Mouse (Mus musculus): ENCODE data around the gene Itgb4. TPM values are rescaled to one million over a fixed set of nuclear protein-coding genes. Genes with fewer than 3 reads are reported as not detected.

Gene Itgb4
- polyA plus RNA-seq, 1 experiment from 2014 or later: 0.82 TPM

DNA sequence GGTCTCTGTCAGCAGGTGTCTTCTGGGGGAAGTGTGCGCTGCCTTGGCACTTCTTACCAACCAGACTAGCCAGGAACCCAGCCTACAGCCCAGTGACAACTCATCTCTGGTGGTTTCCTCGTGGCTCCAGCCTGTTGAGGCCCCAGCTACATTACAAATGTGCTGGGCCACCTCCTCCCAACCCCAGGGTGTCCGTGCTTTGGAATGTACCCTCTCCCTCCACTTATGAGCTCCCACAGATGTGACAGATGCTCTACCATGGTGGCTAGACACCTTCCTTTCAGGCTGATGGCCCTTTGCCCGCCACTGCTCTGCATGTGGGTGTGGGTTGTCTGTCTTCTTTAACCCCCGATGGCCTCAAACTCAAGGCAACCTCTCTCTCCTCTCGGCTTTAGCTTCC is 27.2 kb downstream of the Itgb4 start:
- no peak for DNase-seq (ENCODE audit: low spot score)
- H3K36me3 ChIP-seq (ENCODE audit: control insufficient read depth, insufficient read depth, low read length): no peaks in the 10 kb centered on the region
- 62% methylated on average over 6 of the region's 6 CpGs for WGBS
- H3K9me3 ChIP-seq (ENCODE audit: control insufficient read depth, low read length): no peaks in the 10 kb centered on the region
- peaks cover 12% of the 10 kb centered on the region; the same call in 1 of the 2 replicates for H3K4me1 ChIP-seq (replicated peaks; ENCODE audit: control insufficient read depth, insufficient read depth, low read length)
- ATAC-seq (ENCODE audit: low FRiP score): no peak
- H3K27ac ChIP-seq (ENCODE audit: low read depth, low read length): no peak overlapping the region
- no peak overlapping the region for H3K4me3 ChIP-seq (ENCODE audit: low read depth, low read length)
- H3K4me2 ChIP-seq (replicated peaks; ENCODE audit: low read depth, low read length): no peak overlapping the region
- H3K27me3 ChIP-seq (ENCODE audit: control insufficient read depth, insufficient read depth, low read length): peaks cover 2% of the 10 kb centered on the region
- no peak overlapping the region for H3K9ac ChIP-seq (ENCODE audit: low read depth, low read length)

DNA sequence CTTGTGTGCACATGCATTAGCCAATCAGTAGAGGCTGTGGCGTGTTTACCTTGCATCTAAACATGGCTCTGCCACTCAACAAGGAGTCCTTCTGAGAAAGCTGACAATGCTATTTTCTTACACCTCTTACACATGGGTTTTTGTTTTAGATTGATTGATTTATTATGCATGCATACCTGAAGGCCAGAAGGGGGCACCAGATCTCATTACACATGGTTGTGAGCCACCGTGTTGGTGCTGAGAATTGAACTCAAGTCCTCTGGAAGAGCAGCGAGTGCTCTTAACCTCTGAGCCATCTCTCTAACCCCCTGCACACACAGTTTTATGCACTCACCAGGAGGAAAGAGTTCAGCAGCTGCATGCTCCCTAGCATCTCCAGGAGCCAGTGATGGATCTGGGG is 28.4 kb downstream of the Itgb4 start:
- Histone ChIP-seq H3K4me3 (ENCODE audit: low read depth, low read length) (no peak overlapping the region), H3K4me1 (replicated peaks; ENCODE audit: control insufficient read depth, insufficient read depth, low read length) (peaks cover 12% of the 10 kb centered on the region; the same call in 1 of the 2 replicates), H3K36me3 (ENCODE audit: control insufficient read depth, insufficient read depth, low read length) (no peaks in the 10 kb centered on the region), H3K9ac (ENCODE audit: low read depth, low read length) (no peak overlapping the region), H3K9me3 (ENCODE audit: control insufficient read depth, low read length) (no peaks in the 10 kb centered on the region), H3K4me2 (replicated peaks; ENCODE audit: low read depth, low read length) (no peak overlapping the region), H3K27me3 (ENCODE audit: control insufficient read depth, insufficient read depth, low read length) (peaks cover 2% of the 10 kb centered on the region), H3K27ac (ENCODE audit: low read depth, low read length) (no peak overlapping the region)
- DNase-seq (ENCODE audit: low spot score) (no peak), ATAC-seq (ENCODE audit: low FRiP score) (no peak)
- 84% methylated on average over 3 of the region's 3 CpGs for WGBS

DNA sequence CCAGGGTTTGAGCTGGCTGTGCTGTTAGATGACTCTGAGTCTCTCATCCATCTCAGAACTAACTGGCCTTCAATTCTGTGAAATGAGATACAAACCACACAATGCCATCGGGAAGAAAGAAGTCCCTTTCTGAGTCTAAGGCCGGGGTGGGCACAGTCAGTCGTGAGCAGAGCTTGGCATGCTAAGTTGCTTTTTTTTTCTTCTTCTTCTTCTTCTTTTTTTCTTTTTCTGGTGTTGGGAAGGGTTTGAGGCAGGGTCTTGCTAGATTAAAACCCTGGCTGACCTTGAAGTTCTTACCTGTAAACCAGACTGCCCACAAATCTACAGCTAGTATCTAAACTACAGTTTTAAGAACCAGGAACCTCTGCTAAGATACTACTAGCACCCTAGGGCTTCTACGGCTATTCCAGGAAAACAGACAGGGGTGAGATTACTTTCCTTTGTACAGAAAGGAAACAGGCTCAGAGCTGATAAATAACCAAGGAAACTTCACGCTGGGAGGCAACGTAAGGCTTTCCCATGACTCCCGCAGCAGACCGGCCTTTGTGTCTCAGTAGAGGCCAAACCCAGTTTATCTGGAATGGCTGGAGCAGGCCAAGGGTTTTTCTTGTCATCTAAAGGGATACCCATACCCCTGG is 29.8 kb downstream of the Itgb4 start:
- no peak overlapping the region for H3K27ac ChIP-seq (ENCODE audit: low read depth, low read length)
- H3K4me3 ChIP-seq (ENCODE audit: low read depth, low read length): peak overlapping the region; percentile 32; the same call in 1 of the 2 replicates
- peak overlapping the region; percentile 37; the same call in 1 of the 2 replicates for H3K9ac ChIP-seq (ENCODE audit: low read depth, low read length)
- H3K9me3 ChIP-seq (ENCODE audit: control insufficient read depth, low read length): no peaks in the 10 kb centered on the region
- ATAC-seq (ENCODE audit: low FRiP score) (no peak), DNase-seq (ENCODE audit: low spot score) (no peak)
- peaks cover 12% of the 10 kb centered on the region; the same call in 1 of the 2 replicates for H3K4me1 ChIP-seq (replicated peaks; ENCODE audit: control insufficient read depth, insufficient read depth, low read length)
- H3K4me2 ChIP-seq (replicated peaks; ENCODE audit: low read depth, low read length): peak overlapping the region; percentile 67
- no peaks in the 10 kb centered on the region for H3K36me3 ChIP-seq (ENCODE audit: control insufficient read depth, insufficient read depth, low read length)
- H3K27me3 ChIP-seq (ENCODE audit: control insufficient read depth, insufficient read depth, low read length): peaks cover 2% of the 10 kb centered on the region
- WGBS: 38% methylated on average over 8 of the region's 8 CpGs

DNA sequence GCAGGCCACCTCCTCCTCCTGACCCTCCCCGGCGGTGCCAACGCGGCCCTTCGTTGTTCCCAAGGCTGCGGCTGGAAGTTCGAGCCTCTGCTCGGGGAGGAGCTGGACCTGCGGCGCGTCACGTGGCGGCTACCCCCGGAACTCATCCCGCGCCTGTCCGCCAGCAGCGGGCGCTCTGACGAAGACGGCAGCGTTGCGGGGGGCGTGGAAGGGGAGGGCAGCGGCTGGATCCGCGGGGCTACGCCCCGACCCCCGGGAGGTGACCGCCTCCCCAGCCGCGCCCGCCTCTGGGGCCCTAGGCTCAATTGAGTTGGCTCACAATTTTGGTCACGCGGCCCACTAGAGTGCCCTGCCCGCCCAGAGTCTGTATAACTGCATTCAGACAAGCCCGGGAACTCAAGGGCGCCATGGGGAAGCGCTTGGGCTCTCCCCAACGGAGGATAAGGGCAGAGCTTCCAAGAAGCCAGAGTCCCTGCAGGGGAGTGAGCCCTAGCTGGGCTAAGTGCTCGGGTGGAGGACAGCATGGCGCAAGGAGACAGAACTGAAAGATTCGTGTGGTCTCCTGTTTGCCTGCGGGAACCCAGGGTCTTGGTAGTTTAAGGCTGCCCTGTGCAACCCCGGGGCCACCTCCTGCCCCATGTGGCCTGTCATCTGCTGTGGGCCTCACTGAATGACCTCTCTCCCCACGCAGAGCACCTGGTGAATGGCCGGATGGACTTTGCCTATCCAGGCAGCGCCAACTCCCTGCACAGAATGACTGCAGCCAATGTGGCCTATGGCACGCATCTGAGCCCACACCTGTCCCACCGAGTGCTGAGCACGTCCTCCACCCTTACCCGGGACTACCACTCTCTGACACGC is 30.6 kb downstream of the Itgb4 start:
- no peak overlapping the region for H3K27ac ChIP-seq (ENCODE audit: low read depth, low read length)
- H3K4me3 ChIP-seq (ENCODE audit: low read depth, low read length): peak overlapping the region; percentile 32
- no peaks in the 10 kb centered on the region; the same call in 1 of the 2 replicates for H3K27me3 ChIP-seq (ENCODE audit: control insufficient read depth, insufficient read depth, low read length)
- no peaks in the 10 kb centered on the region for H3K9me3 ChIP-seq (ENCODE audit: control insufficient read depth, low read length)
- H3K36me3 ChIP-seq (ENCODE audit: control insufficient read depth, insufficient read depth, low read length): no peaks in the 10 kb centered on the region
- peak overlapping the region; percentile 67 for H3K4me2 ChIP-seq (replicated peaks; ENCODE audit: low read depth, low read length)
- WGBS: 7% methylated on average over 53 of the region's 54 CpGs
- H3K4me1 ChIP-seq (replicated peaks; ENCODE audit: control insufficient read depth, insufficient read depth, low read length): peaks cover 12% of the 10 kb centered on the region; the same call in 1 of the 2 replicates
- H3K9ac ChIP-seq (ENCODE audit: low read depth, low read length): peak overlapping the region; percentile 37; the same call in 1 of the 2 replicates
- ATAC-seq (ENCODE audit: low FRiP score) (peak; percentile 44), DNase-seq (ENCODE audit: low spot score) (peak; percentile 81)

DNA sequence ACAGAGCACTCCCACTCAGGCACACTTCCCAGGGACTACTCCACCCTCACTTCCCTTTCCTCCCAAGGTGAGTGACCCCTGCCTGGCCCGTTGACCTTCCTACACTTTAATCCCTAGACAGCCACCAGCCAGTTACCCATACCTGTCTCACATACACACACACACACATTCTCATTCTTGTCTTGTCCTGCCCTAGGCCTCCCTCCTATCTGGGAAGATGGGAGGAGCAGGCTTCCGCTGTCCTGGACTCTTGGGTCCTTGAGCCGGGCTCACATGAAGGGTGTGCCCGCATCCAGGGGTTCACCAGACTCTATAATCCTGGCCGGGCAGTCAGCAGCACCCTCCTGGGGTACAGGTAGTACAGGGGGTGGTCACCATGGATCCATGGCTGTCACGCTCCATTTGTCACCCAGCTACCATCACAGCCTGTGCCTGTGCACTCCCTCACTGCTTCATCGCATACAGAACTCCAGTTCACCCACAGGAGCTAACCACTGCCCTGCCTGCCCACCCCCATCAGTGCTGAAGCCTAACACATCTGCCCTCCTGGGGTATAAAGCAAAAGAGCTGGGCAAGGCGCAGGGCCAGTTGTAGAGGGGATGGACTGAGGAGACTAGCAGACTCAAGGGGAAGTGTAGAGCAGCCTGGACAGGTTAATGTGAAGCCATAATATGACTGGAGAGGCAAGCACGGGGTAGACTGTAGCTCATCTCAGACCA is 31.4 kb downstream of the Itgb4 start:
- Histone ChIP-seq H3K9me3 (ENCODE audit: control insufficient read depth, low read length) (no peaks in the 10 kb centered on the region), H3K4me1 (replicated peaks; ENCODE audit: control insufficient read depth, insufficient read depth, low read length) (peaks cover 12% of the 10 kb centered on the region; the same call in 1 of the 2 replicates), H3K27me3 (ENCODE audit: control insufficient read depth, insufficient read depth, low read length) (no peaks in the 10 kb centered on the region; the same call in 1 of the 2 replicates), H3K4me3 (ENCODE audit: low read depth, low read length) (no peak overlapping the region), H3K9ac (ENCODE audit: low read depth, low read length) (peak overlapping the region; percentile 37; the same call in 1 of the 2 replicates), H3K27ac (ENCODE audit: low read depth, low read length) (no peak overlapping the region), H3K36me3 (ENCODE audit: control insufficient read depth, insufficient read depth, low read length) (no peaks in the 10 kb centered on the region), H3K4me2 (replicated peaks; ENCODE audit: low read depth, low read length) (no peak overlapping the region; the same call in 1 of the 2 replicates)
- no peak for DNase-seq (ENCODE audit: low spot score)
- 70% methylated on average over 9 of the region's 9 CpGs for WGBS
- ATAC-seq (ENCODE audit: low FRiP score): no peak

DNA sequence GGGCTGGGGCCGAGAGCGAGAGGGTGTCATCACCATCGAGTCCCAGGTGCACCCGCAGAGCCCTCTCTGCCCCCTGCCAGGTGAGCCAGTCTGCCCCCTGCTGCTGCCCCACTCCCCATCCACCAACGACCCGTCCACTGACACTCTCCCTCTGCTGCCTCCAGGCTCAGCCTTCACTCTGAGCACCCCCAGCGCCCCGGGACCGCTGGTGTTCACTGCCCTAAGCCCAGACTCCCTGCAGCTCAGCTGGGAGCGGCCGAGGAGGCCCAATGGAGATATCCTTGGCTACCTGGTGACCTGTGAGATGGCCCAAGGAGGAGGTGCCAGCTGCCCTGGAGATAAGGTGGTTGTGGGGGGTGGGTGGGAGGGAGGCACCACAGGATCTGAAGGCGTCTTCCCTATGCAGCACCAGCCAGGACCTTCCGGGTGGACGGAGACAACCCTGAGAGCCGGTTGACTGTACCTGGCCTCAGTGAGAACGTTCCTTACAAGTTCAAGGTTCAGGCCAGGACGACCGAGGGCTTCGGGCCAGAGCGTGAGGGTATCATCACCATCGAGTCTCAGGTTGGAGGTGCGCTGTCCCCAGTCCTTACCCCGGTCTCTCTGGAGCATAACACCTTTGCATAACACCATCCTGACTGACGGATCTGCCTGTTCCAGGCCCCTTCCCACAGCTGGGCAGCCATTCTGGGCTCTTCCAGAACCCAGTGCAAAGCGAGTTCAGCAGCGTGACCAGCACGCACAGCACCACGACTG is 32.8 kb downstream of the Itgb4 start:
- Histone ChIP-seq H3K9ac (ENCODE audit: low read depth, low read length) (no peak overlapping the region), H3K27me3 (ENCODE audit: control insufficient read depth, insufficient read depth, low read length) (no peaks in the 10 kb centered on the region; the same call in 1 of the 2 replicates), H3K4me1 (replicated peaks; ENCODE audit: control insufficient read depth, insufficient read depth, low read length) (peaks cover 12% of the 10 kb centered on the region), H3K27ac (ENCODE audit: low read depth, low read length) (no peak overlapping the region), H3K36me3 (ENCODE audit: control insufficient read depth, insufficient read depth, low read length) (no peaks in the 10 kb centered on the region), H3K4me3 (ENCODE audit: low read depth, low read length) (no peak overlapping the region), H3K4me2 (replicated peaks; ENCODE audit: low read depth, low read length) (no peak overlapping the region), H3K9me3 (ENCODE audit: control insufficient read depth, low read length) (no peaks in the 10 kb centered on the region)
- no peak for ATAC-seq (ENCODE audit: low FRiP score)
- DNase-seq (ENCODE audit: low spot score): no peak
- WGBS: 87% methylated on average over 28 of the region's 28 CpGs

DNA sequence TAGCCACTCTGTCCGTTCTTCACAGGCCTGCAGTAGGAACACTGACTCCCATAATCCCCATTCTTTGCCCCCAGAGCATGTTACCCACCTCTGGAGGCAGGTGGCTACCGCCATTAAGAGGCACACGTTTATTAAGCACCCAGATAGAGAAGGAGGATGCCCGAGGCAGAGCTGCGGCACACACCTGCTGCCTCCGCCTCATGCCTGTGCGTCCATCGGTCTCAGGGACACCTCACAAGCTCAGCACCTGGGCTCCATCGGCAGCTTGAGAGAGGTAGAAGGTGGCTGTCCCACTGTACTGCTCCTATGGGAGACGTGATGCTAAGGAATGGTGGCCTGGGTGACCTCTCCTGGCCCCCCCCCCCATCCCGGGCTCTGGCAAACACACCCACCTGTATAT is 33.9 kb downstream of the Itgb4 start:
- H3K36me3 ChIP-seq (ENCODE audit: control insufficient read depth, insufficient read depth, low read length): no peaks in the 10 kb centered on the region
- H3K27ac ChIP-seq (ENCODE audit: low read depth, low read length): no peak overlapping the region
- ATAC-seq (ENCODE audit: low FRiP score) (no peak), DNase-seq (ENCODE audit: low spot score) (no peak)
- H3K9ac ChIP-seq (ENCODE audit: low read depth, low read length): no peak overlapping the region
- peaks cover 12% of the 10 kb centered on the region for H3K4me1 ChIP-seq (replicated peaks; ENCODE audit: control insufficient read depth, insufficient read depth, low read length)
- WGBS: 92% methylated on average over 11 of the region's 11 CpGs
- no peak overlapping the region for H3K4me2 ChIP-seq (replicated peaks; ENCODE audit: low read depth, low read length)
- no peak overlapping the region for H3K4me3 ChIP-seq (ENCODE audit: low read depth, low read length)
- H3K9me3 ChIP-seq (ENCODE audit: control insufficient read depth, low read length): no peaks in the 10 kb centered on the region
- H3K27me3 ChIP-seq (ENCODE audit: control insufficient read depth, insufficient read depth, low read length): no peaks in the 10 kb centered on the region; the same call in 1 of the 2 replicates

DNA sequence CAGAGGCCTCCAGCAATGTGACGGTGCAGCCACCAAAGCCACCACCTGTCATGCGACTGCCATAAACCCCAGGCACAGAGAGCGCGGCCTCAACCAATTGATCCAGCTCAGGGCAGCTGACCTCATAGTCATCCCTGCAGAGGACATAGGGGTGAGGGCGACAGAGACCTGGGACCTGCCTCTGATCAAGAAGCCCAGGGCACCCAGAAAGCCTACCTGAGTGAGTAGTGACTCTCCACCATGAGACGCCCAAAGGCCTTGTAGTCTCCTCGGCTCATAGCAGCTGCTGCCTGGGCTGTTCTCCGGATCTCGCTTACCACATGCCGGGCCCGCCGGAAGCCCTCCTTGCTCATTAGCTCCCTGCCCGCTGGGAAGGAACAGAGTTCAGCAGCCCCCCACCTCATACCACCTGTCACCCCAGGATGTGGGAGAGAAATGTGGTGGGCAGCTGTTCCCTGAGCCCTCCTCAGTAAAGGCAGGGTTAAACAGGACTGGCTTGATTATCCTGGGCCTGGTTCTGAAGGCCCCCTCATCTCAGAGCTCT is 34.4 kb downstream of the Itgb4 start:
- 90% methylated on average over 13 of the region's 13 CpGs for WGBS
- H3K27me3 ChIP-seq (ENCODE audit: control insufficient read depth, insufficient read depth, low read length): no peaks in the 10 kb centered on the region; the same call in 1 of the 2 replicates
- no peak overlapping the region for H3K27ac ChIP-seq (ENCODE audit: low read depth, low read length)
- no peaks in the 10 kb centered on the region for H3K9me3 ChIP-seq (ENCODE audit: control insufficient read depth, low read length)
- H3K4me2 ChIP-seq (replicated peaks; ENCODE audit: low read depth, low read length): no peak overlapping the region
- H3K4me1 ChIP-seq (replicated peaks; ENCODE audit: control insufficient read depth, insufficient read depth, low read length): peaks cover 12% of the 10 kb centered on the region
- no peak overlapping the region for H3K9ac ChIP-seq (ENCODE audit: low read depth, low read length)
- DNase-seq (ENCODE audit: low spot score): no peak
- no peaks in the 10 kb centered on the region for H3K36me3 ChIP-seq (ENCODE audit: control insufficient read depth, insufficient read depth, low read length)
- H3K4me3 ChIP-seq (ENCODE audit: low read depth, low read length): no peak overlapping the region
- ATAC-seq (ENCODE audit: low FRiP score): no peak
